Mouse (Mus musculus) limb, embryonic 11.5 days (tissue): ENCODE measurements around the gene Cntnap5b. TPM values are rescaled to one million over a fixed set of nuclear protein-coding genes. Genes with fewer than 3 reads are reported as not detected.
A peak's percentile ranks its signal among the peaks of the same experiment; 100 is the strongest.

Source experiments
- ATAC-seq: fragments of 200-750 bp; cut with Nextera tagmentation; 2 replicates; pipeline ENCODE4 v1.8.0; 2017; ENCODE audit warnings: low read depth; ENCODE audit not compliant: insufficient number of reproducible peaks, low FRiP score, low TSS enrichment
- DNase-seq: peaks from one replicate; pipeline ENCODE4 v3.0.0-alpha.2; 2015; ENCODE audit warnings: low spot score
- H3K27ac ChIP-seq: fragments of 300-500 bp; sonication (generic); replicated peaks from 2 replicates; pipeline ENCODE4 v1.5.1; 2014; ENCODE audit warnings: low read depth, mild to moderate bottlenecking, low read length
- H3K27me3 ChIP-seq: fragments of 300-500 bp; sonication (generic); 2 replicates; pipeline ENCODE4 v1.6.1; 2014; ENCODE audit warnings: mild to moderate bottlenecking, low read length, mixed read lengths; ENCODE audit not compliant: control insufficient read depth, insufficient read depth
- H3K36me3 ChIP-seq: fragments of 300-500 bp; sonication (generic); 2 replicates; pipeline ENCODE4 v1.6.1; 2014; ENCODE audit warnings: mild to moderate bottlenecking, low read length, moderate library complexity, mixed read lengths; ENCODE audit not compliant: control insufficient read depth, insufficient read depth
- H3K4me1 ChIP-seq: fragments of 300-500 bp; sonication (generic); 2 replicates; pipeline ENCODE4 v1.6.1; 2014; ENCODE audit warnings: low read length, mixed read lengths; ENCODE audit not compliant: control insufficient read depth, insufficient read depth
- H3K4me2 ChIP-seq: fragments of 300-500 bp; sonication (generic); 2 replicates; pipeline ENCODE4 v1.6.1; 2014; ENCODE audit warnings: low read depth, mild to moderate bottlenecking, moderate library complexity; ENCODE audit not compliant: severe bottlenecking
- H3K4me3 ChIP-seq: fragments of 300-500 bp; sonication (generic); 2 replicates; pipeline ENCODE4 v1.5.1; 2014; ENCODE audit warnings: low read depth, low read length
- H3K9ac ChIP-seq: fragments of 300-500 bp; sonication (generic); 2 replicates; pipeline ENCODE4 v1.6.1; 2014; ENCODE audit warnings: mild to moderate bottlenecking, low read length
- H3K9me3 ChIP-seq: fragments of 300-500 bp; sonication (generic); 2 replicates; pipeline ENCODE4 v1.6.1; 2016; ENCODE audit warnings: low read length; ENCODE audit not compliant: control insufficient read depth
- WGBS: fragments of 180-500 bp; shearing (Covaris S2); extraction: QIAGEN DNeasy Blood & Tissue Kit; methylation state at CpG from one replicate; pipeline ENCODE4 v1.1.7; 2014; 5-methylcytosine and 5-hydroxymethylcytosine counted together
- polyA plus RNA-seq: library from polyadenylated mRNA; unstranded; fragments of >200 nt; fragmentation: Nextera tagmentation; extraction: Ambion mirVana; gene quantifications from 2 replicates; pipeline ENCODE4 v1.2.1, GENCODE M21; 2014

The Cntnap5b gene
- not detected in 2 replicates for polyA plus RNA-seq

GRCm38 (mm10) chr1:99772614-99773013 is at the start of gene Cntnap5b:
Gene Cntnap5b (plus strand): TSS chr1:99772765.
- Histone ChIP-seq H3K4me3 (no peak within 1 kb of the TSS), H3K9ac (no peak within 1 kb of the TSS), H3K9me3 (no peaks in the 10 kb centered on the region), H3K27me3 (no peaks in the 10 kb centered on the region), H3K4me2 (0 out of 2 replicates have a peak within 1 kb of the TSS, but pooled peaks have one; percentile 2), H3K4me1 (no peaks in the 10 kb centered on the region), H3K36me3 (no peaks in the 10 kb centered on the region), H3K27ac (no peak within 1 kb of the TSS)
- WGBS = 33% methylated on average over 7 of the region's 7 CpGs
- no peak for ATAC-seq
- no peak for DNase-seq

GRCm38 (mm10) chr1:99759996-99760395 is 12.6 kb upstream of the Cntnap5b start:
- no peaks in the 10 kb centered on the region for H3K9me3 ChIP-seq
- H3K27me3 ChIP-seq = no peaks in the 10 kb centered on the region
- DNase-seq = no peak
- no peak overlapping the region for H3K27ac ChIP-seq
- no peaks in the 10 kb centered on the region for H3K36me3 ChIP-seq
- no peak for ATAC-seq
- H3K9ac ChIP-seq = no peak overlapping the region
- no peak overlapping the region for H3K4me2 ChIP-seq
- no peak overlapping the region for H3K4me3 ChIP-seq
- no peaks in the 10 kb centered on the region for H3K4me1 ChIP-seq
- WGBS = 81% methylated on average over 1 of the region's 1 CpGs

- peak; percentile 92 for DNase-seq
- 1% methylated on average over 19 of the region's 19 CpGs for WGBS
- H3K4me2 ChIP-seq = 0 out of 2 replicates have a peak overlapping the region, but pooled peaks have one; percentile 2
- no peak overlapping the region for H3K27ac ChIP-seq
- no peak overlapping the region for H3K4me3 ChIP-seq
- no peaks in the 10 kb centered on the region for H3K9me3 ChIP-seq
- no peaks in the 10 kb centered on the region for H3K27me3 ChIP-seq
- H3K4me1 ChIP-seq = no peaks in the 10 kb centered on the region
- ATAC-seq = peak; percentile 92
- H3K9ac ChIP-seq = no peak overlapping the region
- no peaks in the 10 kb centered on the region for H3K36me3 ChIP-seq
Observed at GRCm38 (mm10) chr1:99772183-99772582, 382 bp upstream of the Cntnap5b start.

- Histone ChIP-seq H3K36me3 (no peaks in the 10 kb centered on the region), H3K4me2 (no peak overlapping the region), H3K4me1 (no peaks in the 10 kb centered on the region), H3K9ac (no peak overlapping the region), H3K27me3 (no peaks in the 10 kb centered on the region), H3K4me3 (no peak overlapping the region), H3K9me3 (no peaks in the 10 kb centered on the region), H3K27ac (no peak overlapping the region)
- WGBS = 7% methylated on average over 4 of the region's 4 CpGs
- DNase-seq (peak; percentile 24), ATAC-seq (no peak)
Observed at GRCm38 (mm10) chr1:99774144-99774543, 1.6 kb downstream of the Cntnap5b start.

- no peak for ATAC-seq
- Histone ChIP-seq H3K27me3 (no peaks in the 10 kb centered on the region), H3K4me2 (no peak overlapping the region), H3K4me1 (no peaks in the 10 kb centered on the region), H3K4me3 (no peak overlapping the region), H3K9me3 (no peaks in the 10 kb centered on the region), H3K36me3 (no peaks in the 10 kb centered on the region), H3K27ac (no peak overlapping the region), H3K9ac (no peak overlapping the region)
- 88% methylated on average over 6 of the region's 6 CpGs for WGBS
- DNase-seq = no peak
Observed at GRCm38 (mm10) chr1:99813334-99814110, 41.0 kb downstream of the Cntnap5b start.

GRCm38 (mm10) chr1:99872344-99872743 is 99.8 kb downstream of the Cntnap5b start:
- ATAC-seq (no peak), DNase-seq (no peak)
- H3K27ac ChIP-seq = no peak overlapping the region
- no peak overlapping the region for H3K9ac ChIP-seq
- 97% methylated on average over 3 of the region's 3 CpGs for WGBS
- no peaks in the 10 kb centered on the region for H3K36me3 ChIP-seq
- H3K9me3 ChIP-seq = no peaks in the 10 kb centered on the region
- H3K27me3 ChIP-seq = no peaks in the 10 kb centered on the region
- no peaks in the 10 kb centered on the region for H3K4me1 ChIP-seq
- H3K4me3 ChIP-seq = no peak overlapping the region
- no peak overlapping the region for H3K4me2 ChIP-seq

- 77% methylated on average over 2 of the region's 2 CpGs for WGBS
Observed at GRCm38 (mm10) chr1:99907774-99908173, 135.2 kb downstream of the Cntnap5b start.

GRCm38 (mm10) chr1:99943515-99943914 is 170.9 kb downstream of the Cntnap5b start:
- ATAC-seq (no peak), DNase-seq (no peak)
- H3K4me2 ChIP-seq = no peak overlapping the region
- H3K9me3 ChIP-seq = no peaks in the 10 kb centered on the region
- no peak overlapping the region for H3K9ac ChIP-seq
- no peaks in the 10 kb centered on the region for H3K27me3 ChIP-seq
- H3K27ac ChIP-seq = no peak overlapping the region
- H3K4me1 ChIP-seq = no peaks in the 10 kb centered on the region
- no peaks in the 10 kb centered on the region for H3K36me3 ChIP-seq
- H3K4me3 ChIP-seq = no peak overlapping the region

More at GRCm38 (mm10) chr1:99907774-99908173, 135.2 kb downstream of the Cntnap5b start:
- Histone ChIP-seq H3K4me3 (no peak overlapping the region), H3K27me3 (no peaks in the 10 kb centered on the region), H3K4me1 (no peaks in the 10 kb centered on the region), H3K9ac (no peak overlapping the region), H3K27ac (no peak overlapping the region), H3K36me3 (no peaks in the 10 kb centered on the region), H3K9me3 (no peaks in the 10 kb centered on the region), H3K4me2 (no peak overlapping the region)
- ATAC-seq (no peak), DNase-seq (no peak)
